Comparison of ENCODE assay signal across 9 mouse cellular contexts in genomic region chr13:40723598-40723920, GRCm38 (mm10). TPM values are rescaled to one million over a fixed set of nuclear protein-coding genes. Genes with fewer than 3 reads are reported as not detected.
DNase-seq lines count a peak whose midpoint lies in the region; ATAC-seq and TF ChIP-seq lines count a peak whose summit lies in the region.
"Had no signal": no experiment of that assay in that cellular context is flagged by ENCODE, and none has a peak within 500 bp of the region (broad histone marks: within the 10 kb centered on the region; RNA-seq: fewer than 3 reads in every experiment).

No protein-coding gene starts in this region.

- H3K36me3 ChIP-seq in kidney, postnatal 0 days (ENCODE audit: insufficient read depth, low read length): no peaks in the 10 kb centered on the region
- H3K36me3 ChIP-seq in embryonic facial prominence, embryonic 12.5 days: no peaks in the 10 kb centered on the region
- H3K36me3 ChIP-seq in intestine, embryonic 15.5 days: no peaks in the 10 kb centered on the region
- H3K36me3 ChIP-seq in myocyte (ENCODE audit: control insufficient read depth, insufficient read depth): no peaks in the 10 kb centered on the region

- H3K9me3 ChIP-seq in kidney, postnatal 0 days (replicated peaks; ENCODE audit: low read length): no peaks in the 10 kb centered on the region
- no peaks in the 10 kb centered on the region for H3K9me3 ChIP-seq in embryonic facial prominence, embryonic 12.5 days
- no peaks in the 10 kb centered on the region for H3K9me3 ChIP-seq in intestine, embryonic 15.5 days

- 0 out of 2 replicates have a peak overlapping the region, but pooled peaks have one; percentile 38 for H3K27ac ChIP-seq in kidney, postnatal 0 days
- H3K27ac ChIP-seq in embryonic facial prominence, embryonic 12.5 days: peak overlapping the region; percentile 73
- H3K27ac ChIP-seq in intestine, embryonic 15.5 days: no peak overlapping the region

- 15% methylated on average over 5 of the region's 5 CpGs for WGBS in kidney, postnatal 0 days
- WGBS in embryonic facial prominence, embryonic 12.5 days: 8% methylated on average over 5 of the region's 5 CpGs
- 12% methylated on average over 5 of the region's 5 CpGs for WGBS in intestine, embryonic 15.5 days

- peak overlapping the region; percentile 39 for H3K4me3 ChIP-seq in kidney, postnatal 0 days (replicated peaks; ENCODE audit: low read depth, low read length)
- peak overlapping the region; percentile 49 for H3K4me3 ChIP-seq in embryonic facial prominence, embryonic 12.5 days
- peak overlapping the region; percentile 49 for H3K4me3 ChIP-seq in intestine, embryonic 15.5 days (replicated peaks)
- peak overlapping the region; percentile 31 for H3K4me3 ChIP-seq in myocyte

- DNase-seq in kidney, postnatal 0 days (ENCODE audit: low spot score): no peak
- no peak for DNase-seq in kidney, postnatal 14 days
- no peak for DNase-seq in ovary, postnatal 10 days (ENCODE audit: low spot score)
- no peak for DNase-seq in urinary bladder, postnatal 10 days (ENCODE audit: low spot score)
- DNase-seq in right cerebral cortex, postnatal 10 days (ENCODE audit: low spot score in 2 of 2): no peak

- no peak for TF ChIP-seq POLR2A in myocyte (IDR thresholded peaks at IDR 0.05; ENCODE audit: insufficient read length, low read depth)

- H3K4me2 ChIP-seq in kidney, postnatal 0 days (ENCODE audit: low read length): peak overlapping the region; percentile 70
- peak overlapping the region; percentile 78 for H3K4me2 ChIP-seq in embryonic facial prominence, embryonic 12.5 days (replicated peaks)
- H3K4me2 ChIP-seq in intestine, embryonic 15.5 days (replicated peaks): peak overlapping the region; percentile 88
- peak overlapping the region; percentile 93 for H3K4me2 ChIP-seq in myocyte (ENCODE audit: low read depth)

- peaks cover 57% of the 10 kb centered on the region for H3K27me3 ChIP-seq in kidney, postnatal 0 days (ENCODE audit: insufficient read depth, low read length)
- peaks cover 36% of the 10 kb centered on the region for H3K27me3 ChIP-seq in embryonic facial prominence, embryonic 12.5 days
- peaks cover 60% of the 10 kb centered on the region for H3K27me3 ChIP-seq in intestine, embryonic 15.5 days (replicated peaks)
- H3K27me3 ChIP-seq in myocyte (ENCODE audit: control insufficient read depth, insufficient read depth, insufficient read length): peaks cover 7% of the 10 kb centered on the region
- H3K27me3 ChIP-seq: Patski had no signal

- no peak for TF ChIP-seq CTCF in kidney, postnatal 0 days (IDR thresholded peaks at IDR 0.05; ENCODE audit: low read depth)

- no peak overlapping the region for H3K9ac ChIP-seq in kidney, postnatal 0 days (ENCODE audit: low read depth, low read length)
- peak overlapping the region; percentile 36 for H3K9ac ChIP-seq in embryonic facial prominence, embryonic 12.5 days
- no peak overlapping the region for H3K9ac ChIP-seq in intestine, embryonic 15.5 days

- H3ac ChIP-seq in myocyte (ENCODE audit: control insufficient read depth, insufficient read length): no peak overlapping the region

- no peaks in the 10 kb centered on the region for H3K79me2 ChIP-seq in myocyte (ENCODE audit: control insufficient read depth, insufficient read depth)

- H3K4me1 ChIP-seq in kidney, postnatal 0 days (replicated peaks; ENCODE audit: insufficient read depth, low read length): no peaks in the 10 kb centered on the region
- H3K4me1 ChIP-seq in embryonic facial prominence, embryonic 12.5 days: peaks cover 11% of the 10 kb centered on the region; the same call in 1 of the 2 replicates
- H3K4me1 ChIP-seq in intestine, embryonic 15.5 days (replicated peaks): peaks cover 3% of the 10 kb centered on the region; the same call in 1 of the 2 replicates

- no peak for ATAC-seq in kidney, postnatal 0 days (replicated peaks; ENCODE audit: low FRiP score, low read depth)
- ATAC-seq in embryonic facial prominence, embryonic 12.5 days (ENCODE audit: insufficient number of reproducible peaks, insufficient read depth, low FRiP score, low TSS enrichment): no peak
- ATAC-seq in intestine, embryonic 15.5 days: no peak

TF ChIP-seq in myocyte, 11 proteins besides CTCF, POLR2A, EP300 and RAD21:
- no peak for TF ChIP-seq MYOD1 (IDR thresholded peaks at IDR 0.05; ENCODE audit: control insufficient read depth in 1 of 3, insufficient read length in 2 of 3, low read depth in 2 of 3)
- TF ChIP-seq TCF12 (IDR thresholded peaks at IDR 0.05; ENCODE audit: insufficient read depth, poor library complexity, severe bottlenecking): no peak
- no peak for TF ChIP-seq MAX (IDR thresholded peaks at IDR 0.05; ENCODE audit: low read depth)
- no peak for TF ChIP-seq REST (IDR thresholded peaks at IDR 0.05; ENCODE audit: insufficient read depth, insufficient read length)
- no peak for TF ChIP-seq SRF (IDR thresholded peaks at IDR 0.05; ENCODE audit: control insufficient read depth, insufficient read length, low read depth)
- no peak for TF ChIP-seq E2F4 (IDR thresholded peaks at IDR 0.05; ENCODE audit: insufficient read depth)
- TF ChIP-seq POLR2AphosphoS2 (IDR thresholded peaks at IDR 0.05; ENCODE audit: insufficient read length, low read depth): no peak
- no peak for TF ChIP-seq TCF3 (IDR thresholded peaks at IDR 0.05; ENCODE audit: insufficient read length, low read depth)

RNA-seq across cellular contexts. Expression of gene Tfap2a, which starts 14.6 kb away (rescaled TPM):
- 2.5 and 2.9 TPM in 2 replicates for polyA plus RNA-seq in kidney, postnatal 0 days (2015; fragmentation: Nextera tagmentation; extraction: Ambion mirVana)
- polyA plus RNA-seq in embryonic facial prominence, embryonic 12.5 days (2016; fragmentation: Nextera tagmentation; extraction: Ambion mirVana): 8.5 and 9.5 TPM in 2 replicates
- 0.19 and 0.21 TPM in 2 replicates for polyA plus RNA-seq in intestine, embryonic 15.5 days (2015; fragmentation: Nextera tagmentation; extraction: Ambion mirVana)
- 0.36 TPM for polyA plus RNA-seq in myocyte (2012; fragmentation: generic; extraction: Trizol)
